Mouse (Mus musculus) heart, embryonic 14.5 days (tissue): ENCODE results near the gene Neu2. TPM values are rescaled to one million over a fixed set of nuclear protein-coding genes. Genes with fewer than 3 reads are reported as not detected.

ENCODE experiments used
- polyA plus RNA-seq: library from polyadenylated mRNA; unstranded; fragments of >200 nt; fragmentation: Nextera tagmentation; extraction: Ambion mirVana; gene quantifications from 2 replicates; pipeline ENCODE4 v1.2.1, GENCODE M21; 2014

Neu2 gene
- polyA plus RNA-seq, 1 experiment from 2014 or later = not detected

Other genes starting within 250 kb of the Neu2 start
- gene Efhd1, start 245.5 kb upstream of the Neu2 start, polyA plus RNA-seq = 0.11 TPM in 1 of 2 replicates, not detected in the other
- 29.3 and 30.4 TPM in 2 replicates for gene Gigyf2, start 182.9 kb upstream of the Neu2 start, polyA plus RNA-seq
- 0.36 TPM in 1 of 2 replicates, not detected in the other for gene Kcnj13, start 115.2 kb upstream of the Neu2 start, polyA plus RNA-seq
- gene Snorc, start 39.6 kb upstream of the Neu2 start, polyA plus RNA-seq = not detected in 2 replicates
- gene Ngef, start 64.0 kb downstream of the Neu2 start, polyA plus RNA-seq = 0.12 and 0.46 TPM in 2 replicates
- gene Inpp5d, start 110.4 kb downstream of the Neu2 start, polyA plus RNA-seq = 7.9 and 8.9 TPM in 2 replicates
- gene Atg16l1, start 246.0 kb downstream of the Neu2 start, polyA plus RNA-seq = 22.7 and 25.0 TPM in 2 replicates